8 mouse cellular contexts compared by ENCODE assay signal in the genomic region with DNA sequence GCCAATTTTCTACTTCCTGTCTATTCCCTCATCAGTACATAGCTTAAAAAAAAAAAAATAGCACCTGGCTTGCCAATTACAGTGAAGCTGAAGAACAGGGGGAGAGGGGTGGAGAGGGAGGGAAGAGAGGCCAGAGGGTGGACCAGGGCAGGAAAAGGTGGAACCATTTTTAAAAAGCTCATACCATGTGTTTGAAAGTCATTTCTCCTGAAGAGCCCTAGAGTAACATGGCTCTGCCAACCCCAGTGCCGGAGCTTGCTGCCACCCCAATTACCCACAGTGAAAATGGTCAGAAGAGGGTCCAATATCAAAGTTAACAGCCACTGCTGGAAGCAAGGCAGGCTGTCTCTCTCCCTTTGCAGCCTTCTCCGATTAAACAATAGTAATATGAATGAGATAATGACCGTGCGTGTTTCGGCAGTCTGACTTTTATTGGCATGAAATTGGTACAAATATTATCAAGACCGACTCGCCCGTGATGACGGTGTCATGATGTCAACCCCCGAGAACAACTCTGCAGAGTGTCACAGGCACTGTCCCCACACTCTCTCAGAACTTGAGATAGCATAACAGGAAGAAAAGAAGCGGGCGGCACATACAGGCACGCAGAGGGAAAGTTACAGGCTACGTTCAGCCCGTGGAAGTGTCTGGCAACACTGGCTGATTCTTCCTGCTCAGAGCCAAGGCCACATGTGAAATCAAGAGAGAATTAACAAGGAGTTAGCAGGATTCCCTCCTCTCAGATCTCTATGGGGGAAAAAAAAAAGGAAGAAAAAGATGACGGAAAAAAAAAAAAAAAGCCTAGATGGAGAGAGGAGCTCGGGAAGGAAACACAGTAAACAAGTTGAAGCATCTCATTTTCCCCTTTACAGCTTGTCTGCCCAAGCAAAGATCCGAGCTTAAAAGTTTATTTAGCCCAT.
DNase-seq lines count a peak whose midpoint lies in the region; ATAC-seq lines count a peak whose summit lies in the region.

No protein-coding gene starts in this region.

- DNase-seq in urinary bladder, postnatal 25 days (ENCODE audit: low spot score), result peak; percentile 7
- DNase-seq in urinary bladder, adult 2 months (ENCODE audit: low spot score), result no peak
- DNase-seq in natural killer cell, adult 2 months (ENCODE audit: low spot score in 2 of 2), result peak; percentile 72
- no peak for DNase-seq in right cerebral cortex, postnatal 10 days (ENCODE audit: low spot score in 2 of 2)
- DNase-seq in adipocyte (ENCODE audit: low spot score), result no peak

- no peak for ATAC-seq in forebrain, embryonic 13.5 days
- ATAC-seq in hindbrain, embryonic 12.5 days (ENCODE audit: low FRiP score), result no peak
- peak; percentile 79 for ATAC-seq in liver, embryonic 12.5 days

- 42% methylated on average over 18 of the region's 18 CpGs for WGBS in forebrain, embryonic 13.5 days
- 26% methylated on average over 18 of the region's 18 CpGs for WGBS in hindbrain, embryonic 12.5 days
- WGBS in liver, embryonic 12.5 days (ENCODE audit: insufficient replicate concordance), result 9% methylated on average over 18 of the region's 18 CpGs

- H3K36me3 ChIP-seq in forebrain, embryonic 13.5 days (ENCODE audit: poor library complexity, severe bottlenecking), result no peaks in the 10 kb centered on the region
- H3K36me3 ChIP-seq in hindbrain, embryonic 12.5 days, result no peaks in the 10 kb centered on the region
- no peaks in the 10 kb centered on the region for H3K36me3 ChIP-seq in liver, embryonic 12.5 days

- H3K9me3 ChIP-seq in forebrain, embryonic 13.5 days (replicated peaks), result no peaks in the 10 kb centered on the region; the same call in 1 of the 2 replicates
- H3K9me3 ChIP-seq in hindbrain, embryonic 12.5 days (replicated peaks), result no peaks in the 10 kb centered on the region
- no peaks in the 10 kb centered on the region for H3K9me3 ChIP-seq in liver, embryonic 12.5 days (replicated peaks)

- H3K4me1 ChIP-seq in forebrain, embryonic 13.5 days, result peaks cover 55% of the 10 kb centered on the region
- peaks cover 36% of the 10 kb centered on the region for H3K4me1 ChIP-seq in hindbrain, embryonic 12.5 days
- peaks cover 57% of the 10 kb centered on the region for H3K4me1 ChIP-seq in liver, embryonic 12.5 days

- H3K27ac ChIP-seq in forebrain, embryonic 13.5 days, result no peak overlapping the region
- H3K27ac ChIP-seq in hindbrain, embryonic 12.5 days, result no peak overlapping the region
- peak overlapping the region; percentile 66 for H3K27ac ChIP-seq in liver, embryonic 12.5 days

- H3K4me3 ChIP-seq in forebrain, embryonic 13.5 days, result no peak overlapping the region
- H3K4me3 ChIP-seq in hindbrain, embryonic 12.5 days, result no peak overlapping the region
- H3K4me3 ChIP-seq in liver, embryonic 12.5 days, result peak overlapping the region; percentile 43

- no peaks in the 10 kb centered on the region for H3K27me3 ChIP-seq in forebrain, embryonic 13.5 days
- no peaks in the 10 kb centered on the region; the same call in 1 of the 2 replicates for H3K27me3 ChIP-seq in hindbrain, embryonic 12.5 days
- no peaks in the 10 kb centered on the region for H3K27me3 ChIP-seq in liver, embryonic 12.5 days (replicated peaks)

- H3K4me2 ChIP-seq in forebrain, embryonic 13.5 days, result peak overlapping the region; percentile 9; the same call in 1 of the 2 replicates
- peak overlapping the region; percentile 33 for H3K4me2 ChIP-seq in hindbrain, embryonic 12.5 days (replicated peaks)
- peak overlapping the region; percentile 64 for H3K4me2 ChIP-seq in liver, embryonic 12.5 days

- no peak overlapping the region for H3K9ac ChIP-seq in forebrain, embryonic 13.5 days
- H3K9ac ChIP-seq in hindbrain, embryonic 12.5 days, result no peak overlapping the region
- peak overlapping the region; percentile 56 for H3K9ac ChIP-seq in liver, embryonic 12.5 days

Comparison
In these comparisons a context has a peak if more than half of its experiments do, and no peak if none do; other contexts are left out.
1. DNase-seq: peak in urinary bladder, postnatal 25 days (single experiment) and natural killer cell, adult 2 months (2 of 2); none in urinary bladder, adult 2 months (single experiment), right cerebral cortex, postnatal 10 days (0 of 2) and adipocyte (single experiment).
2. H3K4me2 ChIP-seq: peak in every context shown above with its lines; median percentile 64 in liver, embryonic 12.5 days; 33 in hindbrain, embryonic 12.5 days; 9 in forebrain, embryonic 13.5 days.